Mouse (Mus musculus) embryo, embryonic 10.5 days (tissue): ENCODE measurements around the gene Spata6.

Experiments used
- DNase-seq: peaks from one replicate; pipeline ENCODE4 v3.0.0-alpha.2; 2015; ENCODE audit warnings: low spot score

The Spata6 gene

DNA sequence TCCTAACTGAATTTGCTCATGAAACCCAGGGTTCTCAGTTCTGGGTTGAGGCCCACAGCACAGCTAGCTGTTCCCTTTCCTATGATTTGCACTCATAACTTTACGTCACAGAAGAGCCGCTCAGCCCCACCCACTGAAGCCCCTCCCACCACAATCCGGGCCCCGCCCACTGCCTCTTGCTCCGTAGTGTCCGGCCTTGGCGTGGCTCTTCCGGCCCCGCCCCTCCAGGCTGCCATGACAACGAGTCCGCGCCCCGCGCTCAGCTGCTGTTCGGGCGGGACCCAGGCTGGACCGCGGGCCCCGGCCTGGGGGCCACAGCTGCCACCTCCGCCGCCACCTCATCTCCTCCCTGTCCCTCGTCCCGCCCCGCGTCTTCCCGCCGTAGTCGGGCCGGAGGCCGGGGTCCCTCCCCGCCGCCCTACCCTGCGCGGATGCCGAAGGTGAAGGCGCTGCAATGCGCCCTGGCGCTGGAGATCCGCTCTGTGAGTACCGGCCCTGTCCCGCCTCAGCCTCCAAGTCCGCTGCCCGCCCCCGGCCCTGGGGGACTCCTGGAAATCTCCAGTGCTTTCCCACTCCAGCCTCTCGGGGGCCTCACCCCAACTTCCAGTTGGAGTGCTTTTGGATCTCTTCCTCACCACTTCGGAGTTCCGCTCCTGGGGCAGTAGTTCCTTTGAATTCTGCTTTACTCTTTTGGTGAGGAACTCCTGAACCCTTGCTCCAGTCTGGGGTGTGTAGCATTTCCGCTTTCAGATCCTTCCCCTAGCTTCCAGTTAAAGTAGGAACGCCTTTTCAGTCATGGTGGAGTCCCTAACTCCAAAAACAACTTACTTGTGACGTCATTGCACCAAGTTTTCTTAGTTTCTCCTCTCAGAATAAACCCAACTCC, at the start of gene Spata6:
Gene Spata6 (plus strand): TSS at position 209 of the 886 bp plus-strand sequence.
- DNase-seq = peak; percentile 94

- DNase-seq = peak; percentile 28
Observed at GRCm38 (mm10) chr4:111670566-111671421, 49.0 kb upstream of the Spata6 start.

- DNase-seq = no peak
Observed at GRCm38 (mm10) chr4:111671440-111671839, 48.3 kb upstream of the Spata6 start.

DNA sequence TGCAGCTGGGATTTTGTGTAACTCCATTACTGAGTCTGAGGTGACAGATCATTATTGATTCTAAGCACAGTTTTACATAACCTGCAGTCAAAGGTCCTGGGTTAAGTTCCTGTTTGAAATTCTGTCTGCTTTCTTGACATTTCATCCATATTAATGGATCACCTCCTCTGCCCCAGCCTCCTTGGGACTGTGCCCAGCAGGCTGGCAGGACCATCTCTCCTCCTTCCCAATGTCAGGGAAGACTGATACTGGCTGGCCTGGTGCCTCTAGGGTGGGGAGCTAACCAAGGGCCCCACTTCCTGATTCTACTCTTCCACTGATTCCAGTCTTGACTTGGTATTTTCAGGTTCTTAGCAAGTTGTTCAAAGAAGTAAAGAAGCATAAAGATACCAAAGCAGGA, 45.9 kb upstream of the Spata6 start:
- no peak for DNase-seq

- DNase-seq = no peak
Observed at GRCm38 (mm10) chr4:111681926-111682325, 37.9 kb upstream of the Spata6 start.

DNA sequence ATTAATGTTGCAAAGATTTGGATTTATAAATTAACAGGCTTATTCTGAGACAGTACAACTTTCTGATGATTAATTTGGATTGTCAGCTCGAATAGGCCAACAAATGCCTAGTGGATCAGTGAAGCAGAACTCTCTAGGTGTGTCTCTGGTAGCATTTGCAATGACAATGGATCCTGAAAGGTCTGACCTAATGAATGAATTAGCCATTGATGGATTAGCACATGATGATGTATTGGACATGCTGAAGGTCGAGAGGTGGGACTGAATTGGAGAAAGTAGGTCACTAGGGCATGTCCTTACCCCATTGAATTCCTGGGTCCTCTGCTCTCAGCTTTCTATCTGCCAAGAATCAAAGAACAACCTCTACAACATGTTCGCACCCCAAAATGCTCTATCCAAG, 37.0 kb upstream of the Spata6 start:
- no peak for DNase-seq

DNA sequence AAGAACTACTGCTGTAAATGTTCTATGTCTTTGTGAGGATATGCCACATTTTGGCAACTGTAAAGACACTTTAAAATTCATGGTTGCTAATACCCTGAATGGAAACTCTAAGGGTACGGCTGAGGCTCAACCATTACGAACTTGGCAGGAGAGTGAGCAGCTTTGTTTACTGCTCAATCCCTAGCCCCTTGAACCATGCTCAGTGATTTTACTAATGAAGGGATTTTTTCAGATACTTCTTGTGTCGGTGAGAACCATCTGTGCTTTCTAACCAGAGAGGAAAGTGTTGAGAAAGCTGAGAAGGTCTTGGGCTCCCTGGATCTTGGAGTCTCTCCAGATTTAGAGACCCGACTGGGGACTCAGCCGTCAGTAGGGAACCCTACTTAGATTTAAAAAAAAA, 35.9 kb upstream of the Spata6 start:
- no peak for DNase-seq

DNA sequence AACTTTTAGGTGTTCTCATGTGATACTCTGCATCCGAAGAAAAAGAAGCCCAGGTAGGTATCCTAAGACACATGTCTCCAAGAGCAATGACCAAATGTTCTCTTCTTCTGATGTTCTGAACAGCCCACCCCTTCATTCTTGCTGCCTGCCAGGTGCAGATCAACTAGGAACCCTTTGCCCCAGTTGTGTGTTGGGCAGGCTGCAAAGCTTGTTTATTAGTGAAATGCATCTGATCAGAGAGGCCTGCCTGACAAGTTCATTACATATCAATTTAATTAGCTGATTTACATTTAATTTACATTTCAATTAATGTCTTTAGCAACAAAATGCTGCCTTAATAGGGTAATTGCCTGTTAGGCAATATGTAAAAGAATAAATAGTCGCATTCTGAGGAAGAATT, 33.8 kb upstream of the Spata6 start:
- DNase-seq = no peak

DNA sequence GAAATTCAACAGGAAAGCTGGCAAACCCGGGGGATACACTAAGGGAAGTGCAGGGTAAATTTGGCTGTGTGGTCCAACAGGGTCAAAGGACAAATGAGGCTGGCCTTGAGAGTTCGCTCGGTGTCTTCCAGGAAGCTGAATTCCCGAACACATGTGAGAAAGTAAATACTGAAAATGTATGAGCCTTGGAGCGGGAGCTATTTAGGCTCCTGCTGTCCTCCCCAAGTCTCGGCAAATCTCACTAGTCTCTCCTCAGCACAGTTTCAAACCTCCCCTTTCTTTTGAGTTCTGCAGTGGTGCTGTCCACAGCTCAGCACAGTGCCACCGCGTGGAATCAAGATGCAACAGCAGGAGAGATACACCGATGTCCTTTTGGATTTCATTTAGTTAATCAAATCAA, 32.8 kb upstream of the Spata6 start:
- DNase-seq = peak; percentile 85

GRCm38 (mm10) chr4:111687613-111688012, 32.2 kb upstream of the Spata6 start:
- peak; percentile 92 for DNase-seq

- DNase-seq = no peak
Observed at GRCm38 (mm10) chr4:111691057-111691543, 28.7 kb upstream of the Spata6 start.

- DNase-seq = no peak
Observed at GRCm38 (mm10) chr4:111701381-111701780, 18.4 kb upstream of the Spata6 start.

DNA sequence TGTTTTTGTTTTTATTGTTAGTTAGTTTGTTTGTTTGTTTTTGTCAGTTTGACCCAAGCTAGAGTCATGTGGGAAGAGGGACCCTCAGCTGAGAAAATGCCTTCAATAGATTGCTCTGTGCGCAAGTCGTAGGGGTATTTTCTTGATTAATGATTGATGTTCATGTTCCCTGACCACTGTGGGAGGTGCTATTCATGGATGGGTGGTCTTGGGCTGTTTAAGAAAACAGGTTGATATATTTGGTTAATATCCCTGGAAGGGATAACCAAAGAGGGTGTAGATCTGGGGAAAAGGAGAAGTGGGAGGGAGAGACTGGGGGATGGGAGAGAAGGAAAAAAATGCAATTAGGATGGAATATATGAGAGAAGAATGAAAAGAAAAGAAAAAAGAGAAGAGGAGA, 15.7 kb upstream of the Spata6 start:
- DNase-seq = no peak

- no peak for DNase-seq
Observed at GRCm38 (mm10) chr4:111704975-111705374, 14.8 kb upstream of the Spata6 start.

- peak; percentile 3 for DNase-seq
Observed at GRCm38 (mm10) chr4:111719296-111719695, 488 bp upstream of the Spata6 start.

- no peak for DNase-seq
Observed at GRCm38 (mm10) chr4:111720662-111721003, 849 bp downstream of the Spata6 start.

DNA sequence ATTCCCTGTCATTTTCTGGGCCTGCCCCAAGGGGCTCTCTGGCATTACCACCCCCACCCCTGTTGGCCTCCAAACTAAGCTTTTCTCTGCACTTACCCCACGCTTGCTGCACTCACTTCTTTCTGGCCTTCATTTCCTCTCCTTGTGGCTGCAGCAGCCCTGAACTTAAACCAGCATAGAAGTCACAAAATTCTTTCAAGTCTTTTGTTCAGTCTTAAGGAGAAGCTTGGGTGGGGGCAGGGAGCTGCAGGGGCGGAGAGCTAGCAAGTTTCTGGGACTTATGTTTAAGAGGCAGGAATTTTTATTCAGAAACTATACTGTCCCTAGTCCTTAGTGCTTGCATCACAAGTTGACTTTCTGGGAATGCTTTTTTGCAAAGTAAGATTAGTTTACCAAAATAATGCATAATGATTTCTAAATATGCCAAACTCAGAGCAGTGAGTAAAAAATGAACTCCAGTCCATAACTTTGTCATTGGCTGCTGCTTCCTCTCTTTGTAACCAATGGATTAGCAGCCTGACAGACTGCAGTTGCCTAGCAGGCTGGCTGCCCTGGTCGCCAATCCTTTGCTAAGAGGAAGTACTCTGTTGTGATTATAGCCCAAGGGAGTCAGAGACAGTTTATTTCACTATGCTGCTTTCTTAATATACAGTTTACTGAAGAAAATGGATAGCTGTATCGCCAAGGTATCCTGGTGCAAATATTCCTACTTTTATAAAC, 1.5 kb downstream of the Spata6 start:
- DNase-seq = peak; percentile 65

GRCm38 (mm10) chr4:111737551-111737950, 17.8 kb downstream of the Spata6 start:
- DNase-seq = no peak

GRCm38 (mm10) chr4:111780533-111780932, 60.7 kb downstream of the Spata6 start:
- peak; percentile 40 for DNase-seq

DNA sequence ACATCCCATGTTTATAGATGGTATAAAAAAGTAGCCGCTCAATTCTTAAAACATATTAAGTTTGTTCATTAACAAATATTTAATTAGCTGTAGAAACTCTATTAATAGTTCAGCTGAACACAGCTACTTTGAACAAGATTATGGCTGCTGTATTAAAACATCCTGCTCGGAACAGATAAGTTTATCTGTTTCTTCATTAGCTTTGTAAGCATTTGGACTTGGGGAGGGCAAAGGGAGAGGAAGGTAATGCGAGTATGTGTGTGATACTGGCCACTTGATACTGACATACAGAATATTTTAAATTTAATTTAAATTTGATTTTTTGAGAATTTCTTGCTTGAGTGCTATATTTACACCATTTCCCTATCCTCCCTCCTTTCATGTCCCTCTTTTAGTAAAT, 80.1 kb downstream of the Spata6 start:
- DNase-seq = no peak

GRCm38 (mm10) chr4:111803164-111803563, 83.4 kb downstream of the Spata6 start:
- no peak for DNase-seq

GRCm38 (mm10) chr4:111817478-111817877, 97.7 kb downstream of the Spata6 start:
- DNase-seq = peak; percentile 70
